ENCODE assay signal across 9 mouse cellular contexts in genomic region chr15:83025041-83025760, GRCm38 (mm10). TPM values are rescaled to one million over a fixed set of nuclear protein-coding genes. Genes with fewer than 3 reads are reported as not detected.
DNase-seq lines count a peak whose midpoint lies in the region; ATAC-seq lines count a peak whose summit lies in the region.
"Had no signal": no experiment of that assay in that cellular context is flagged by ENCODE, and none has a peak within 500 bp of the region (broad histone marks: within the 10 kb centered on the region; RNA-seq: fewer than 3 reads in every experiment).

No protein-coding gene starts in this region.

- DNase-seq in hindbrain, embryonic 10.5 days (ENCODE audit: low spot score) = peak; percentile 60
- DNase-seq in fibroblast of lung, adult 2 months (ENCODE audit: low read depth) = peak; percentile 52
- DNase-seq in neural tube, embryonic 11.5 days (ENCODE audit: low spot score) = peak; percentile 51
- DNase-seq in c-Kit-positive CD71-positive TER-119-positive erythroid progenitor cells, embryonic 14.5 days (ENCODE audit: low spot score) = no peak
- DNase-seq: adrenal gland, adult 8-10 months had no signal

- H3K4me1 ChIP-seq in hindbrain, embryonic 10.5 days (replicated peaks) = peaks cover 56% of the 10 kb centered on the region
- H3K4me1 ChIP-seq in hindbrain, embryonic 16.5 days (ENCODE audit: control insufficient read depth, insufficient read depth, low read depth, low read length) = peaks cover 14% of the 10 kb centered on the region
- peaks cover 47% of the 10 kb centered on the region for H3K4me1 ChIP-seq in kidney, embryonic 15.5 days
- peaks cover 19% of the 10 kb centered on the region for H3K4me1 ChIP-seq in neural tube, embryonic 11.5 days (ENCODE audit: control insufficient read depth, insufficient read depth, low read length)
- H3K4me1 ChIP-seq in forebrain, embryonic 15.5 days = peaks cover 22% of the 10 kb centered on the region

- no peak overlapping the region for H3K4me2 ChIP-seq in hindbrain, embryonic 16.5 days (ENCODE audit: low read length)
- peak overlapping the region; percentile 37 for H3K4me2 ChIP-seq in kidney, embryonic 15.5 days
- H3K4me2 ChIP-seq in neural tube, embryonic 11.5 days (ENCODE audit: low read depth) = no peak overlapping the region
- no peak overlapping the region for H3K4me2 ChIP-seq in forebrain, embryonic 15.5 days (replicated peaks)

- no peaks in the 10 kb centered on the region for H3K36me3 ChIP-seq in hindbrain, embryonic 10.5 days
- H3K36me3 ChIP-seq in hindbrain, embryonic 16.5 days (ENCODE audit: control insufficient read depth, insufficient read depth, low read length) = no peaks in the 10 kb centered on the region
- no peaks in the 10 kb centered on the region for H3K36me3 ChIP-seq in kidney, embryonic 15.5 days
- no peaks in the 10 kb centered on the region for H3K36me3 ChIP-seq in neural tube, embryonic 11.5 days (ENCODE audit: control insufficient read depth, insufficient read depth, low read length)
- H3K36me3 ChIP-seq in forebrain, embryonic 15.5 days = no peaks in the 10 kb centered on the region

- peaks cover 69% of the 10 kb centered on the region for H3K27me3 ChIP-seq in hindbrain, embryonic 10.5 days (ENCODE audit: insufficient read depth, poor library complexity, severe bottlenecking)
- 0 out of 2 replicates have a peak, but pooled peaks cover 4% of the 10 kb centered on the region for H3K27me3 ChIP-seq in hindbrain, embryonic 16.5 days (replicated peaks; ENCODE audit: control insufficient read depth, insufficient read depth, low read length)
- peaks cover 22% of the 10 kb centered on the region; the same call in 1 of the 2 replicates for H3K27me3 ChIP-seq in kidney, embryonic 15.5 days
- no peaks in the 10 kb centered on the region for H3K27me3 ChIP-seq in neural tube, embryonic 11.5 days (ENCODE audit: control insufficient read depth, insufficient read depth, low read length)
- no peaks in the 10 kb centered on the region for H3K27me3 ChIP-seq in forebrain, embryonic 15.5 days

- no peak overlapping the region for H3K4me3 ChIP-seq in hindbrain, embryonic 10.5 days
- H3K4me3 ChIP-seq in hindbrain, embryonic 16.5 days (ENCODE audit: low read length) = no peak overlapping the region
- no peak overlapping the region for H3K4me3 ChIP-seq in kidney, embryonic 15.5 days (replicated peaks)
- H3K4me3 ChIP-seq in neural tube, embryonic 11.5 days (ENCODE audit: low read depth, low read length) = no peak overlapping the region
- H3K4me3 ChIP-seq in forebrain, embryonic 15.5 days = no peak overlapping the region

- peak overlapping the region; percentile 57 for H3K27ac ChIP-seq in hindbrain, embryonic 10.5 days
- no peak overlapping the region for H3K27ac ChIP-seq in hindbrain, embryonic 16.5 days (ENCODE audit: low read depth, low read length)
- H3K27ac ChIP-seq in kidney, embryonic 15.5 days = peak overlapping the region; percentile 66
- 0 out of 2 replicates have a peak overlapping the region, but pooled peaks have one; percentile 10 for H3K27ac ChIP-seq in neural tube, embryonic 11.5 days (ENCODE audit: low read depth, low read length)
- no peak overlapping the region for H3K27ac ChIP-seq in forebrain, embryonic 15.5 days (replicated peaks)

- H3K9ac ChIP-seq in hindbrain, embryonic 16.5 days (ENCODE audit: low read depth, low read length) = no peak overlapping the region
- no peak overlapping the region for H3K9ac ChIP-seq in kidney, embryonic 15.5 days
- H3K9ac ChIP-seq in neural tube, embryonic 11.5 days (ENCODE audit: low read length) = no peak overlapping the region
- H3K9ac ChIP-seq in forebrain, embryonic 15.5 days (replicated peaks) = no peak overlapping the region

- WGBS in hindbrain, embryonic 10.5 days = 22% methylated on average over 25 of the region's 25 CpGs
- 22% methylated on average over 25 of the region's 25 CpGs for WGBS in hindbrain, embryonic 16.5 days
- WGBS in kidney, embryonic 15.5 days = 12% methylated on average over 25 of the region's 25 CpGs
- 13% methylated on average over 25 of the region's 25 CpGs for WGBS in neural tube, embryonic 11.5 days
- WGBS in forebrain, embryonic 15.5 days = 23% methylated on average over 25 of the region's 25 CpGs

- no peak for ATAC-seq in hindbrain, embryonic 16.5 days
- peak; percentile 84 for ATAC-seq in kidney, embryonic 15.5 days (replicated peaks; ENCODE audit: low FRiP score)
- ATAC-seq in neural tube, embryonic 11.5 days (ENCODE audit: insufficient read depth, low FRiP score, low TSS enrichment) = no peak
- no peak for ATAC-seq in CD4-positive, CD25-positive, alpha-beta regulatory T cell, adult 4 months
- no peak for ATAC-seq in forebrain, embryonic 15.5 days (replicated peaks)

- H3K9me3 ChIP-seq in hindbrain, embryonic 10.5 days = no peaks in the 10 kb centered on the region
- H3K9me3 ChIP-seq in hindbrain, embryonic 16.5 days (ENCODE audit: control insufficient read depth, low read length) = no peaks in the 10 kb centered on the region
- no peaks in the 10 kb centered on the region for H3K9me3 ChIP-seq in kidney, embryonic 15.5 days (replicated peaks)
- no peaks in the 10 kb centered on the region for H3K9me3 ChIP-seq in neural tube, embryonic 11.5 days (ENCODE audit: control insufficient read depth, low read length)
- H3K9me3 ChIP-seq in forebrain, embryonic 15.5 days = no peaks in the 10 kb centered on the region

RNA-seq across cellular contexts. Expression of gene Nfam1, which starts 7.9 kb away (rescaled TPM):
- 2.8 and 3.6 TPM in 2 replicates for polyA plus RNA-seq in hindbrain, embryonic 10.5 days (2016; fragmentation: Nextera tagmentation; extraction: Ambion mirVana)
- 2.2 and 2.5 TPM in 2 replicates for polyA plus RNA-seq in hindbrain, embryonic 16.5 days (2015; fragmentation: Nextera tagmentation; extraction: Ambion mirVana)
- polyA plus RNA-seq in kidney, embryonic 15.5 days (2015; fragmentation: Nextera tagmentation; extraction: Ambion mirVana) = 2.9 and 3.0 TPM in 2 replicates
- polyA plus RNA-seq in neural tube, embryonic 11.5 days (2014; fragmentation: Nextera tagmentation; extraction: Ambion mirVana) = 3.0 and 3.7 TPM in 2 replicates
- 1 to 10 TPM in 1 of 2 experiments, under 1 TPM in 1; 0.22 to 1.1 TPM for polyA plus RNA-seq in CD4-positive, CD25-positive, alpha-beta regulatory T cell, adult 4 months (2017; shearing (Covaris generic))
- 1.6 and 1.8 TPM in 2 replicates for polyA plus RNA-seq in forebrain, embryonic 15.5 days (2015; fragmentation: Nextera tagmentation; extraction: Ambion mirVana)

RNA-seq across cellular contexts. Expression of gene Tcf20, which starts 37.5 kb away (rescaled TPM):
- polyA plus RNA-seq in hindbrain, embryonic 10.5 days (2016; fragmentation: Nextera tagmentation; extraction: Ambion mirVana) = 6.7 and 6.9 TPM in 2 replicates
- polyA plus RNA-seq in hindbrain, embryonic 16.5 days (2015; fragmentation: Nextera tagmentation; extraction: Ambion mirVana) = 9.3 TPM in 2 replicates
- 8.4 and 9.3 TPM in 2 replicates for polyA plus RNA-seq in kidney, embryonic 15.5 days (2015; fragmentation: Nextera tagmentation; extraction: Ambion mirVana)
- polyA plus RNA-seq in neural tube, embryonic 11.5 days (2014; fragmentation: Nextera tagmentation; extraction: Ambion mirVana) = 12.4 TPM in 2 replicates
- polyA plus RNA-seq in CD4-positive, CD25-positive, alpha-beta regulatory T cell, adult 4 months (2017; shearing (Covaris generic)) = 10 to 100 TPM; 15.9 to 19.7 TPM
- 18.2 and 18.7 TPM in 2 replicates for polyA plus RNA-seq in forebrain, embryonic 15.5 days (2015; fragmentation: Nextera tagmentation; extraction: Ambion mirVana)

Comparison
In these comparisons a context has a peak if more than half of its experiments do, and no peak if none do; other contexts are left out.
1. H3K27ac ChIP-seq: peak in hindbrain, embryonic 10.5 days (single experiment), kidney, embryonic 15.5 days (single experiment) and neural tube, embryonic 11.5 days (single experiment); none in hindbrain, embryonic 16.5 days (single experiment) and forebrain, embryonic 15.5 days (single experiment).